Mouse (Mus musculus) intestine, embryonic 15.5 days (tissue): ENCODE results near the gene Zscan26. TPM values are rescaled to one million over a fixed set of nuclear protein-coding genes. Genes with fewer than 3 reads are reported as not detected.
A peak's percentile ranks its signal among the peaks of the same experiment; 100 is the strongest.
"Not testable (repeated sequence)": the region's sequence is repeated elsewhere in the genome, so short reads cannot be mapped to it uniquely, and the experiment has no call there.

Source experiments
- ATAC-seq: fragments of 200-750 bp; cut with Nextera tagmentation; 2 replicates; pipeline ENCODE4 v1.8.0; 2017; ENCODE audit warnings: moderate TSS enrichment, moderate library complexity
- H3K27ac ChIP-seq: fragments of 300-500 bp; sonication (generic); 2 replicates; pipeline ENCODE4 v1.5.1; 2015; ENCODE audit warnings: mild to moderate bottlenecking, inconsistent platforms
- H3K27me3 ChIP-seq: fragments of 300-500 bp; sonication (generic); replicated peaks from 2 replicates; pipeline ENCODE4 v1.6.1; 2015; ENCODE audit warnings: inconsistent platforms
- H3K36me3 ChIP-seq: fragments of 300-500 bp; sonication (generic); 2 replicates; pipeline ENCODE4 v1.6.1; 2015; ENCODE audit warnings: inconsistent platforms
- H3K4me1 ChIP-seq: fragments of 300-500 bp; sonication (generic); replicated peaks from 2 replicates; pipeline ENCODE4 v1.6.1; 2015; ENCODE audit warnings: inconsistent platforms
- H3K4me2 ChIP-seq: fragments of 300-500 bp; sonication (generic); replicated peaks from 2 replicates; pipeline ENCODE4 v1.6.1; 2015; ENCODE audit warnings: mild to moderate bottlenecking, inconsistent platforms
- H3K4me3 ChIP-seq: fragments of 300-500 bp; sonication (generic); replicated peaks from 2 replicates; pipeline ENCODE4 v1.5.1; 2015; ENCODE audit warnings: inconsistent platforms
- H3K9ac ChIP-seq: fragments of 300-500 bp; sonication (generic); 2 replicates; pipeline ENCODE4 v1.6.1; 2015; ENCODE audit warnings: inconsistent platforms
- H3K9me3 ChIP-seq: fragments of 300-500 bp; sonication (generic); 2 replicates; pipeline ENCODE4 v1.6.1; 2016; ENCODE audit warnings: inconsistent platforms
- WGBS: fragments of 180-500 bp; shearing (Covaris S2); methylation state at CpG from one replicate; pipeline ENCODE4 v1.1.7; 2015; 5-methylcytosine and 5-hydroxymethylcytosine counted together
- microRNA counts: library from miRNA; unstranded; fragments of <30 nt; microRNA quantifications from one replicate; lab custom pipeline; 2016
- polyA plus RNA-seq: library from polyadenylated mRNA; unstranded; fragments of >200 nt; fragmentation: Nextera tagmentation; extraction: Ambion mirVana; gene quantifications from 2 replicates; pipeline ENCODE4 v1.2.1, GENCODE M21; 2015

The Zscan26 gene
- polyA plus RNA-seq, 1 experiment from 2014 or later, result 26.5 TPM

DNA sequence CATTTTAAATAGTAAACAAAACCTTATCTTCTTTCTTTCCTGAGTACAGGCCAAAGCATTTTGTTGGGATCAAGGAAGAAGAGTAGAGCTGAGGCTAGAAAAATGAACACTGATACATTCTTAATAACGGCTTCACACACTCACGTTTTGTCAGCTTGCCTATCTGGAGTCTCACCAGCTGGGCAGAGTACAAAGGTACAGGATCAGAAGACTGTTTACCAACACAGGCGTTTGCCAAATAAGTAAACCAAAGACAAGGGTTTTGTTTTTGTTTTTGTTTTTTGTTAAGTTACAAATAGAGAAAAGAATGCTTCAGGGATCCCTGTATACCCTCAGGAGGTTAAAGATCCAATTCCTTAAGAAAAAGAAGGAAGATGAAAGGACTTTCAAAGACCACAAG, 52.4 kb downstream of the Zscan26 start:
- ATAC-seq, result no peak
- Histone ChIP-seq H3K9me3 (no peaks in the 10 kb centered on the region), H3K4me3 (peak overlapping the region; percentile 80), H3K9ac (peak overlapping the region; percentile 87; the same call in 1 of the 2 replicates), H3K27me3 (no peaks in the 10 kb centered on the region), H3K4me1 (0 out of 2 replicates have a peak, but pooled peaks cover 2% of the 10 kb centered on the region), H3K27ac (no peak overlapping the region), H3K36me3 (no peaks in the 10 kb centered on the region; the same call in 1 of the 2 replicates), H3K4me2 (peak overlapping the region; percentile 62)
- WGBS, result 71% methylated on average over 3 of the region's 3 CpGs

DNA sequence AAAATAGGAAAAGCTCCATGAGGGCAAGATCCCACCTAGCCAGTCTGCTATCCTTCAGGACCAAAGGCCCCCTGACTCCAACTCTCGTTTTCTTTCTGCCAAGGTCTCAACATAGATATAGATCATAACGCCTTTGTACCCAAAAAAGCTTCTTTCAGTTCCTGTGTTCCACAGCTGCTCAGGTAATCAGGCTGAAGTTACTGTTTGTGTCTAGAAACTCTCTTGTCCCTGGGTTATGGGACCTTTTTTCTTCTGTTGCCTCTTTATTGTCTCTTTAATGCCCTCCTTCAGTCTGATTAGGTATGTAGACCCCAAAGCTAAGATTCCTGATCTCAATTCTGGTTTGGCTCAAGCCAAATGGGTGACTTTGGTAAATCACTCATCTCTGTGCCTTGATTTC, 56.0 kb downstream of the Zscan26 start:
- Histone ChIP-seq H3K4me1 (0 out of 2 replicates have a peak, but pooled peaks cover 2% of the 10 kb centered on the region), H3K36me3 (peaks cover 18% of the 10 kb centered on the region), H3K27ac (no peak overlapping the region), H3K4me2 (no peak overlapping the region), H3K4me3 (no peak overlapping the region), H3K9me3 (no peaks in the 10 kb centered on the region), H3K27me3 (no peaks in the 10 kb centered on the region), H3K9ac (no peak overlapping the region)
- no peak for ATAC-seq
- WGBS, result 84% methylated on average over 2 of the region's 2 CpGs

DNA sequence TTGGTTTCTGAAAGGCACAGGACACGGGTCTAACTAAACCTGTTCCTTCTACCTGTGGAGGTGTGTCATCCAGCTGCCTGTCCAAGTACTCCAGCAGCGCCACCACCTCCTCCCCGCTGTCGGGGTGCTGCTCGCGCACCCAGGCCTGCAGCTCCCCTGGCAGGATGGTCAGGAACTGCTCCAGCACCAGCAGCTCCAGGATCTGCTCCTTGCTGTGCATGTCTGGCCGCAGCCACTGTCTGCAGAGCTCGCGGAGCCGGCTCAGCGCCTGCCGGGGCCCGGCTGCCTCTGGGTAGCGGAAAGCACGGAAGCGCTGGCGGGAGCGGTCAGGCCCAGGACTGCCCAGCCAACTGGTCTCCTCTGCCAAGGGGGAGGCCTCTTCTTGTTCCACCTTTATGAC, 57.5 kb downstream of the Zscan26 start:
- peak; percentile 55; the same call in 1 of the 2 replicates for ATAC-seq
- H3K9me3 ChIP-seq, result not testable (repeated sequence)

GRCm38 (mm10) chr13:21395623-21396022, 57.9 kb downstream of the Zscan26 start:
- H3K36me3 ChIP-seq, result peaks cover 32% of the 10 kb centered on the region
- no peaks in the 10 kb centered on the region for H3K9me3 ChIP-seq
- no peak overlapping the region for H3K9ac ChIP-seq
- no peaks in the 10 kb centered on the region for H3K27me3 ChIP-seq
- WGBS, result 94% methylated on average over 6 of the region's 6 CpGs
- no peak overlapping the region for H3K4me3 ChIP-seq
- H3K27ac ChIP-seq, result no peak overlapping the region
- H3K4me2 ChIP-seq, result no peak overlapping the region
- no peaks in the 10 kb centered on the region for H3K4me1 ChIP-seq
- ATAC-seq, result no peak

More for the DNA sequence above, 57.5 kb downstream of the Zscan26 start:
- 92% methylated on average over 18 of the region's 18 CpGs for WGBS
- not testable (repeated sequence) for H3K27me3 ChIP-seq, H3K4me2 ChIP-seq, H3K4me1 ChIP-seq, H3K9ac ChIP-seq, H3K27ac ChIP-seq, H3K4me3 ChIP-seq
- peaks cover 28% of the 10 kb centered on the region for H3K36me3 ChIP-seq

- Histone ChIP-seq H3K9me3 (no peaks in the 10 kb centered on the region), H3K4me1 (no peaks in the 10 kb centered on the region), H3K36me3 (peaks cover 36% of the 10 kb centered on the region), H3K27ac (no peak overlapping the region), H3K4me3 (no peak overlapping the region), H3K4me2 (no peak overlapping the region), H3K27me3 (no peaks in the 10 kb centered on the region), H3K9ac (no peak overlapping the region)
- no peak for ATAC-seq
- 94% methylated on average over 1 of the region's 1 CpGs for WGBS
These were observed 58.3 kb downstream of the Zscan26 start for GRCm38 (mm10) chr13:21395211-21395610.

MicroRNA genes within 50 kb of the gene (microRNA counts, 519-probe panel; counts per million panel counts)
- 2,817 counts per million, percentile 73 among the panel's probes with 10 or more counts for microRNA mmu-miR-1896 (lab: Ali Mortazavi, UCI)

Other genes with a start within 250 kb of the Zscan26 start
- gene Gpx5, start 161.0 kb downstream of the Zscan26 start, polyA plus RNA-seq, result not detected in 2 replicates
- gene Gpx6, start 141.6 kb downstream of the Zscan26 start, polyA plus RNA-seq, result not detected in 2 replicates
- not detected in 2 replicates for gene Olfr1367, start 106.8 kb downstream of the Zscan26 start, polyA plus RNA-seq
- gene Zscan12, start 90.9 kb downstream of the Zscan26 start, polyA plus RNA-seq, result 8.6 and 8.7 TPM in 2 replicates
- 66.9 and 71.5 TPM in 2 replicates for gene Zkscan3, start 51.0 kb downstream of the Zscan26 start, polyA plus RNA-seq
- 2.2 and 2.3 TPM in 2 replicates for gene Pgbd1, start 12.7 kb downstream of the Zscan26 start, polyA plus RNA-seq
- gene Nkapl, start 14.8 kb upstream of the Zscan26 start, polyA plus RNA-seq, result 2.2 and 2.9 TPM in 2 replicates
- gene Zkscan4, start 25.2 kb upstream of the Zscan26 start, polyA plus RNA-seq, result 2.6 and 2.8 TPM in 2 replicates
- not detected in 2 replicates for gene Gm10065, start 25.7 kb upstream of the Zscan26 start, polyA plus RNA-seq
- 0.40 and 0.56 TPM in 2 replicates for gene AK157302, start 41.5 kb upstream of the Zscan26 start, polyA plus RNA-seq
- 12.6 and 13.1 TPM in 2 replicates for gene Gm11273, start 47.7 kb upstream of the Zscan26 start, polyA plus RNA-seq
- gene Zkscan8, start 77.4 kb upstream of the Zscan26 start, polyA plus RNA-seq, result 3.6 and 5.5 TPM in 2 replicates
- 0.09 and 0.18 TPM in 2 replicates for gene Olfr1366, start 89.1 kb upstream of the Zscan26 start, polyA plus RNA-seq
- not detected in 2 replicates for gene Olfr1535, start 106.2 kb upstream of the Zscan26 start, polyA plus RNA-seq
- gene Olfr1364, start 128.0 kb upstream of the Zscan26 start, polyA plus RNA-seq, result not detected in 2 replicates
- not detected in 2 replicates for gene Olfr1362, start 160.3 kb upstream of the Zscan26 start, polyA plus RNA-seq
- gene Olfr11, start 188.8 kb upstream of the Zscan26 start, polyA plus RNA-seq, result not detected in 2 replicates
- gene Olfr1361, start 209.7 kb upstream of the Zscan26 start, polyA plus RNA-seq, result not detected in 2 replicates
- gene Olfr1360, start 223.7 kb upstream of the Zscan26 start, polyA plus RNA-seq, result not detected in 2 replicates
- gene Olfr1359, start 244.4 kb upstream of the Zscan26 start, polyA plus RNA-seq, result not detected in 2 replicates